Mouse (Mus musculus) ES-Bruce4 (cell line): ENCODE measurements around the gene 1700018F24Rik. TPM values are rescaled to one million over a fixed set of nuclear protein-coding genes. Genes with fewer than 3 reads are reported as not detected.

ENCODE experiments used
- H3K27ac ChIP-seq: 2 replicates; pipeline ENCODE4 v1.5.1; 2012; ENCODE audit warnings: low read length, inconsistent platforms; ENCODE audit not compliant: insufficient read depth
- H3K27me3 ChIP-seq: 2 replicates; pipeline ENCODE4 v1.6.1; 2012; ENCODE audit warnings: mild to moderate bottlenecking, low read length, inconsistent platforms; ENCODE audit not compliant: control insufficient read depth, poor library complexity, insufficient read depth, severe bottlenecking
- H3K36me3 ChIP-seq: 2 replicates; pipeline ENCODE4 v1.6.1; 2012; ENCODE audit warnings: inconsistent platforms, mild to moderate bottlenecking, low read length, moderate library complexity; ENCODE audit not compliant: control insufficient read depth, poor library complexity, insufficient read depth, severe bottlenecking
- H3K4me1 ChIP-seq: one replicate; pipeline ENCODE4 v1.8.1; 2011; ENCODE audit warnings: low read length; ENCODE audit not compliant: control insufficient read depth, insufficient read depth
- H3K4me3 ChIP-seq: 2 replicates; pipeline ENCODE4 v1.5.1; 2011; ENCODE audit warnings: low read depth, mild to moderate bottlenecking, low read length
- H3K9ac ChIP-seq: 2 replicates; pipeline ENCODE4 v1.6.1; 2012; ENCODE audit warnings: low read depth, mild to moderate bottlenecking, inconsistent platforms; ENCODE audit not compliant: poor library complexity, severe bottlenecking
- H3K9me3 ChIP-seq: replicated peaks from 2 replicates; pipeline ENCODE4 v1.6.1; 2012; ENCODE audit warnings: mild to moderate bottlenecking, low read length, inconsistent platforms; ENCODE audit not compliant: control insufficient read depth, poor library complexity, insufficient read depth, severe bottlenecking
- CTCF ChIP-seq: IDR thresholded peaks from one replicate; pipeline ENCODE4 v1.8.1; 2011; ENCODE audit warnings: low read depth, low read length
- EP300 ChIP-seq: IDR thresholded peaks from 2 replicates; pipeline ENCODE4 v1.6.1; 2011; ENCODE audit warnings: low read depth, low read length; ENCODE audit not compliant: insufficient read depth
- POLR2A ChIP-seq: IDR thresholded peaks from one replicate; pipeline ENCODE4 v1.8.1; 2011; ENCODE audit warnings: low read length; ENCODE audit not compliant: insufficient read depth
- polyA plus RNA-seq: library from polyadenylated mRNA; stranded (reverse); fragments of >200 nt; gene quantifications from 2 replicates; pipeline ENCODE4 v1.2.4, GENCODE M21; 2011; ENCODE audit warnings: low read depth; ENCODE audit not compliant: missing spikeins, insufficient read depth, insufficient read length

Gene 1700018F24Rik
- polyA plus RNA-seq, 1 experiment: not detected

GRCm38 (mm10) chr5:145057907-145058306 lies 15.1 kb downstream of the 1700018F24Rik start:
- Histone ChIP-seq H3K4me3 (no peak overlapping the region), H3K36me3 (no peaks in the 10 kb centered on the region), H3K9ac (no peak overlapping the region), H3K27ac (no peak overlapping the region), H3K4me1 (peaks cover 2% of the 10 kb centered on the region), H3K27me3 (no peaks in the 10 kb centered on the region), H3K9me3 (no peaks in the 10 kb centered on the region; the same call in 1 of the 2 replicates)
- TF ChIP-seq EP300 (no peak), CTCF (no peak), POLR2A (no peak)

- TF ChIP-seq POLR2A (no peak), CTCF (no peak), EP300 (no peak)
- no peak overlapping the region for H3K9ac ChIP-seq
- peaks cover 2% of the 10 kb centered on the region for H3K4me1 ChIP-seq
- H3K27me3 ChIP-seq: no peaks in the 10 kb centered on the region
- peaks cover 2% of the 10 kb centered on the region; the same call in 1 of the 2 replicates for H3K9me3 ChIP-seq
- H3K4me3 ChIP-seq: no peak overlapping the region
- no peaks in the 10 kb centered on the region for H3K36me3 ChIP-seq
- H3K27ac ChIP-seq: peak overlapping the region; percentile 90
Measured at GRCm38 (mm10) chr5:145058722-145059121, 15.9 kb downstream of the 1700018F24Rik start.

- Histone ChIP-seq H3K36me3 (no peaks in the 10 kb centered on the region), H3K27ac (0 out of 2 replicates have a peak overlapping the region, but pooled peaks have one; percentile 90), H3K4me3 (no peak overlapping the region), H3K27me3 (no peaks in the 10 kb centered on the region), H3K9ac (no peak overlapping the region), H3K4me1 (peaks cover 2% of the 10 kb centered on the region), H3K9me3 (peaks cover 2% of the 10 kb centered on the region; the same call in 1 of the 2 replicates)
- no peak for TF ChIP-seq POLR2A
- no peak for TF ChIP-seq CTCF
- no peak for TF ChIP-seq EP300
Measured at GRCm38 (mm10) chr5:145059524-145059923, 16.7 kb downstream of the 1700018F24Rik start.

GRCm38 (mm10) chr5:145064765-145065340 lies 22.1 kb downstream of the 1700018F24Rik start:
- 0 out of 2 replicates have a peak, but pooled peaks cover 2% of the 10 kb centered on the region for H3K9me3 ChIP-seq
- peaks cover 2% of the 10 kb centered on the region for H3K4me1 ChIP-seq
- TF ChIP-seq POLR2A (no peak), EP300 (no peak), CTCF (no peak)
- H3K4me3 ChIP-seq: no peak overlapping the region
- H3K27ac ChIP-seq: 0 out of 2 replicates have a peak overlapping the region, but pooled peaks have one; percentile 4
- no peaks in the 10 kb centered on the region for H3K27me3 ChIP-seq
- no peak overlapping the region for H3K9ac ChIP-seq
- no peaks in the 10 kb centered on the region for H3K36me3 ChIP-seq

- Histone ChIP-seq H3K27me3 (no peaks in the 10 kb centered on the region), H3K4me1 (no peaks in the 10 kb centered on the region), H3K4me3 (no peak overlapping the region), H3K36me3 (no peaks in the 10 kb centered on the region), H3K27ac (no peak overlapping the region), H3K9ac (no peak overlapping the region), H3K9me3 (no peaks in the 10 kb centered on the region)
- TF ChIP-seq CTCF: no peak
- TF ChIP-seq POLR2A: no peak
- TF ChIP-seq EP300: no peak
Measured at GRCm38 (mm10) chr5:145068863-145069262, 26.1 kb downstream of the 1700018F24Rik start.

GRCm38 (mm10) chr5:145069707-145070106 lies 26.9 kb downstream of the 1700018F24Rik start:
- no peak overlapping the region for H3K4me3 ChIP-seq
- H3K9me3 ChIP-seq: no peaks in the 10 kb centered on the region
- no peaks in the 10 kb centered on the region for H3K27me3 ChIP-seq
- no peaks in the 10 kb centered on the region for H3K36me3 ChIP-seq
- no peak overlapping the region for H3K27ac ChIP-seq
- H3K4me1 ChIP-seq: no peaks in the 10 kb centered on the region
- TF ChIP-seq POLR2A: no peak
- peak; percentile 80 for TF ChIP-seq CTCF
- TF ChIP-seq EP300: no peak
- no peak overlapping the region for H3K9ac ChIP-seq
